Mouse (Mus musculus): ENCODE measurements at regions not wholly inside any gene's neighbourhood (a gene's known extent, or its start where the extent isn't known, plus 50 kb on each side); places are given as distances from the start of the nearest gene placed in this dataset.

- Histone ChIP-seq H3K36me3 (replicated peaks in 1 of 2; ENCODE audit: control insufficient read depth in 1 of 2, insufficient read depth in 1 of 2, low read length in 1 of 2) (no peaks in the 10 kb centered on the region), H3K27ac (ENCODE audit: insufficient read depth, low read depth) (no peak overlapping the region), H3K4me3 (replicated peaks in 1 of 3; ENCODE audit: low read depth in 2 of 3, low read length in 2 of 3, poor library complexity in 1 of 3) (no peak overlapping the region), H3K4me1 (ENCODE audit: control insufficient read depth in 1 of 2, insufficient read depth in 2 of 2) (no peaks in the 10 kb centered on the region), H3K79me2 (replicated peaks; ENCODE audit: control insufficient read depth, extremely low read depth, insufficient read depth, poor library complexity, severe bottlenecking) (no peaks in the 10 kb centered on the region), H3K27me3 (replicated peaks) (no peaks in the 10 kb centered on the region), H3K4me2 (ENCODE audit: insufficient read depth, low read depth, poor library complexity, severe bottlenecking) (no peak overlapping the region), H3K9me3 (replicated peaks; ENCODE audit: low read length) (peaks cover 69% of the 10 kb centered on the region), H3K9ac (ENCODE audit: insufficient read depth, low read depth) (no peak overlapping the region)
- no peak for TF ChIP-seq NELFE (IDR thresholded peaks at IDR 0.05; ENCODE audit: low read depth, low read length)
- no peak for TF ChIP-seq TCF12 (IDR thresholded peaks at IDR 0.05; ENCODE audit: low read depth, low read length)
- TF ChIP-seq USF2 (conservative IDR thresholded peaks at IDR 0.05; ENCODE audit: low read depth, low read length): no peak
- no peak for TF ChIP-seq CTCF (conservative IDR thresholded peaks at IDR 0.05 in 1 of 2, IDR thresholded peaks at IDR 0.05 in 1 of 2; ENCODE audit: low read depth in 2 of 2, low read length in 2 of 2)
- no peak for TF ChIP-seq NRF1 (IDR thresholded peaks at IDR 0.05; ENCODE audit: low read depth, low read length)
- no peak for TF ChIP-seq RCOR1 (conservative IDR thresholded peaks at IDR 0.05; ENCODE audit: low read depth, low read length)
- no peak for TF ChIP-seq JUND (conservative IDR thresholded peaks at IDR 0.05; ENCODE audit: low read depth, low read length)
- dilution Hi-C loops (cut with MboI; ENCODE audit: extremely low pct_ligation_motif_present, extremely low pct_unique_long_range_greater_than_20kb, low sequenced_read_pairs) (no loop called here), in situ Hi-C loops (cut with MboI; ENCODE audit: low pct_ligation_motif_present, low pct_unique_long_range_greater_than_20kb, low sequenced_read_pairs) (no loop called here)
- no peak for DNase-seq (ENCODE audit: extremely low read depth)
Observed at GRCm38 (mm10) chr10:120717159-120717567, 181.7 kb downstream of the Msrb3 start.

- H3K9ac ChIP-seq (ENCODE audit: insufficient read depth, low read depth): no peak overlapping the region
- no peaks in the 10 kb centered on the region for H3K4me1 ChIP-seq (ENCODE audit: control insufficient read depth in 1 of 2, insufficient read depth in 2 of 2)
- TF ChIP-seq CHD1 (IDR thresholded peaks at IDR 0.05; ENCODE audit: low read depth, low read length) (no peak), GABPA (IDR thresholded peaks at IDR 0.05; ENCODE audit: insufficient replicate concordance, low read depth, low read length) (no peak), BHLHE40 (IDR thresholded peaks at IDR 0.05; ENCODE audit: low read depth, low read length) (no peak), NELFE (IDR thresholded peaks at IDR 0.05; ENCODE audit: low read depth, low read length) (no peak), MAZ (IDR thresholded peaks at IDR 0.05; ENCODE audit: low read depth, low read length) (no peak), MAX (IDR thresholded peaks at IDR 0.05; ENCODE audit: low read length) (no peak), PAX5 (IDR thresholded peaks at IDR 0.05; ENCODE audit: low read length) (no peak), USF2 (conservative IDR thresholded peaks at IDR 0.05; ENCODE audit: low read depth, low read length) (no peak), IRF4 (IDR thresholded peaks at IDR 0.05; ENCODE audit: low read depth, low read length) (no peak), KAT2A (IDR thresholded peaks at IDR 0.05; ENCODE audit: insufficient replicate concordance, low read length) (no peak), SIN3A (IDR thresholded peaks at IDR 0.05; ENCODE audit: low read length) (no peak), CTCF (conservative IDR thresholded peaks at IDR 0.05 in 1 of 2, IDR thresholded peaks at IDR 0.05 in 1 of 2; ENCODE audit: low read depth in 2 of 2, low read length in 2 of 2) (no peak), ZKSCAN1 (IDR thresholded peaks at IDR 0.05; ENCODE audit: borderline replicate concordance, low read depth, low read length) (no peak), HCFC1 (IDR thresholded peaks at IDR 0.05; ENCODE audit: low read depth, low read length) (no peak), SMC3 (IDR thresholded peaks at IDR 0.05; ENCODE audit: low read depth, low read length) (no peak), MEF2A (IDR thresholded peaks at IDR 0.05; ENCODE audit: borderline replicate concordance, low read depth, low read length) (no peak), MXI1 (IDR thresholded peaks at IDR 0.05; ENCODE audit: low read depth, low read length) (no peak), EP300 (IDR thresholded peaks at IDR 0.05; ENCODE audit: low read length) (no peak), MAFK (IDR thresholded peaks at IDR 0.05; ENCODE audit: insufficient replicate concordance, low read length) (no peak), ELF1 (IDR thresholded peaks at IDR 0.05; ENCODE audit: low read depth, low read length) (no peak)
- no peaks in the 10 kb centered on the region for H3K27me3 ChIP-seq (replicated peaks)
- no peak overlapping the region for H3K27ac ChIP-seq (ENCODE audit: insufficient read depth, low read depth)
- dilution Hi-C loops (cut with MboI; ENCODE audit: extremely low pct_ligation_motif_present, extremely low pct_unique_long_range_greater_than_20kb, low sequenced_read_pairs) (no loop called here), in situ Hi-C loops (cut with MboI; ENCODE audit: low pct_ligation_motif_present, low pct_unique_long_range_greater_than_20kb, low sequenced_read_pairs) (no loop called here)
- H3K9me3 ChIP-seq (replicated peaks; ENCODE audit: low read length): peaks cover 68% of the 10 kb centered on the region
- no peak for DNase-seq (ENCODE audit: extremely low read depth)
- no peak overlapping the region for H3K4me3 ChIP-seq (replicated peaks in 1 of 3; ENCODE audit: low read depth in 2 of 3, low read length in 2 of 3, poor library complexity in 1 of 3)
- H3K79me2 ChIP-seq (replicated peaks; ENCODE audit: control insufficient read depth, extremely low read depth, insufficient read depth, poor library complexity, severe bottlenecking): no peaks in the 10 kb centered on the region
- H3K36me3 ChIP-seq (replicated peaks in 1 of 2; ENCODE audit: control insufficient read depth in 1 of 2, insufficient read depth in 1 of 2, low read length in 1 of 2): no peaks in the 10 kb centered on the region
- H3K4me2 ChIP-seq (ENCODE audit: insufficient read depth, low read depth, poor library complexity, severe bottlenecking): no peak overlapping the region
Observed at GRCm38 (mm10) chr10:120716391-120716790, 182.5 kb downstream of the Msrb3 start.

Measured in CH12.LX (cell line).